Mouse (Mus musculus): ENCODE measurements at regions not wholly inside any gene's neighbourhood (a gene's known extent, or its start where the extent isn't known, plus 50 kb on each side); places are given as distances from the start of the nearest gene placed in this dataset.
"Not testable (repeated sequence)": the region's sequence is repeated elsewhere in the genome, so short reads cannot be mapped to it uniquely, and the experiment has no call there.

DNA sequence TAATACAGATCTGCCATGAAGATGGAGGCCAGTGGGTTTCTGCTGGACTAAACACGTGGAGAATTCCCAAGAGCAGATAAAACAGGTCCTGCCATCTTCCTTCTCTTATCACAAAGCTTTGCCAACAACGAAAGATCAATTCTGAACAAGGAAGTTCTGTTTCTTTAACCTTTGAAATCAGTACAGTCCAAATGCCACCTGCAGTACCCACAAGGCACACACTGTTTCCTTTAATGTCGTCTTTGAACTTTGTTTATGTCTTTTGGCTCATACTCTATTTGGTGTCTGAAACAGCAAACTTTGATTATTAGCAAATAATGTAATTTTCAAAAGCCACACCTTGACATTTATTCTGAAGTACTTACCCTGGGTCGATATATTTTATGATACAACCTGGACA, 536.5 kb downstream of the Bckdhb start:
- Histone ChIP-seq H3K27me3 (no peaks in the 10 kb centered on the region), H3K27ac (no peak overlapping the region), H3K4me2 (no peak overlapping the region), H3K9ac (no peak overlapping the region), H3K36me3 (ENCODE audit: poor library complexity, severe bottlenecking) (no peaks in the 10 kb centered on the region), H3K9me3 (replicated peaks) (no peaks in the 10 kb centered on the region), H3K4me1 (no peaks in the 10 kb centered on the region), H3K4me3 (no peak overlapping the region)
- WGBS: 83% methylated on average over 4 of the region's 4 CpGs
- no peak for ATAC-seq

DNA sequence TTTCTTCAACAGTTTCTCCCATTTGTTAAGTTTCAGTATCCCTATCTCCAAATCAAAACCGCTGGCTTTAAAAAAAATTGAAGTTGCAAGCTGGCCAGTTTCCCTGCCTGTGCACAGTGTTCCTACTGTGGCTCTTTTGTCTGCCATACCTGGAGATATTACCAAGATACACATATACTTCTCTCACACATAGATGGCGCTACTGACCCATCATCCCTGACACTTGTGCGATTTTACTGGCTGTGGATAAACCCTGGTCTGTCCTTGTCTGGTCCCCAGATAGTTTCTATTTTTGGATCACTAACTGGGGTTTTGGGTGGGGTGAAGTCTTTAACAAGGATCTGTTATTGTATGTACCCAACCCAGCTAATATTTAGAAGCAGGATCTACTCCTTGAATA, 541.8 kb downstream of the Bckdhb start:
- Histone ChIP-seq H3K4me1 (no peaks in the 10 kb centered on the region), H3K9me3 (replicated peaks) (no peaks in the 10 kb centered on the region), H3K4me3 (no peak overlapping the region), H3K4me2 (no peak overlapping the region), H3K27ac (no peak overlapping the region), H3K36me3 (ENCODE audit: poor library complexity, severe bottlenecking) (no peaks in the 10 kb centered on the region), H3K27me3 (no peaks in the 10 kb centered on the region), H3K9ac (no peak overlapping the region)
- WGBS: 12% methylated on average over 3 of the region's 3 CpGs
- peak; percentile 63; the same call in 1 of the 2 replicates for ATAC-seq

DNA sequence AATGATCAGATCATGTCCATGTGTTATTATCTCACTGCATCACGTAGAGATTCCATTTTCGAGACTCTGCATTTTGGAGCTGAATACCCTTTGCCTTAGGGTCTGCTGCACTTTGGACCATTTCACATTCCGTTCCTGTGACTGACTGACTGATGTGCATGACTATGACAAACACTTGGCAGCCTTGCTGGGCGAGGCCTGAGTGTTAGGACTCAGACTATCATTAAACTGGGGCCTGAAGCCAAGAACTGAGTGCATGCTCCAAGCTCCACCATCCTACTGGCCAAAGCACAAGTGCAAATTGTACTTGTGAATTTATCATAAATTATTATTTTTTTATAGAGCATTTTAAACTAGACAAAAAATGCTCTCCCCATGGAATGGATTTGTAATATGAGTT, 547.8 kb downstream of the Bckdhb start:
- Histone ChIP-seq H3K4me1 (no peaks in the 10 kb centered on the region), H3K9ac (no peak overlapping the region), H3K27ac (no peak overlapping the region), H3K36me3 (ENCODE audit: poor library complexity, severe bottlenecking) (no peaks in the 10 kb centered on the region), H3K9me3 (replicated peaks) (no peaks in the 10 kb centered on the region), H3K4me3 (no peak overlapping the region), H3K4me2 (no peak overlapping the region), H3K27me3 (no peaks in the 10 kb centered on the region)
- ATAC-seq: no peak
- WGBS: 88% methylated on average over 4 of the region's 4 CpGs

DNA sequence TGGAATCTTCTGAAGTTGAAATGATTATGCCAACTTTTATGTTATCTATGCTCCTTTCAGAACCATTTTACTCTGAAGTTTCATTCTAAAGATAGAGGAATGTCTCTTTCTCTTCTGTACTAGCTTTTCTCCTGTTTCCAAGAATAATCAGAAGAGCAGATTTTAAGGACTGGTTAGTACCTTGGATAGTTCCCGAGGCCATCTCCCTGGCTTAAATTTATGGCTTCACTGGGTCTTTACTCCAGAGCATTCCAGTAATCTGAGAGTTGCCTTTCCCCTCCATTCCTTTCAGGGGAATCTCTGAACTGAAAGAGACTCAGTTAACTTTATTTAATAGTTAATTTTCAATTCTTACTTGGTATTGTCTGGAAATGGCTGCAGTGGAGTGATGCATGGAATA, 551.0 kb downstream of the Bckdhb start:
- H3K27me3 ChIP-seq: no peaks in the 10 kb centered on the region
- H3K9me3 ChIP-seq (replicated peaks): no peaks in the 10 kb centered on the region
- H3K9ac ChIP-seq: no peak overlapping the region
- WGBS: 76% methylated on average over 1 of the region's 1 CpGs
- H3K4me1 ChIP-seq: no peaks in the 10 kb centered on the region
- no peak overlapping the region for H3K4me2 ChIP-seq
- H3K4me3 ChIP-seq: no peak overlapping the region
- H3K36me3 ChIP-seq (ENCODE audit: poor library complexity, severe bottlenecking): no peaks in the 10 kb centered on the region
- no peak for ATAC-seq
- no peak overlapping the region for H3K27ac ChIP-seq

DNA sequence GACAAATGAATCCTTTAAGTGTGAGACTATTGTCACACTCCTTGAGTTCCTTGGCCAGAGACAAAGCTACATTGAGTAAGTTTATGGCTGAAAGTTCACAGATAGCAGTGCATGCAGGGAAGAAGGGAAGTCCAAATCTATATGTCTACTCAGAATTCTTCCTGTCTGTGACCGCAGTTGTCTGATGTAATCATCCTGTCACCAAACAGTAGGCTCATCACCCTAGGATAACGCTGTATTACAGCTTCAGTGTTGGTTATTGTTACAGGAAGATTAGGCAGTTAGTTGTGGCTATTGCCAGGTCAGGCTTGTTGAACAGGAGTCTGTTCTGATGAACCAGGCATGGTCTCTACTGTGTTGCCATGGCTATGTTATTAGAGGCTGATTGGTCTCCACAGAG, 574.6 kb downstream of the Bckdhb start:
- Histone ChIP-seq H3K27ac (no peak overlapping the region), H3K9ac (no peak overlapping the region), H3K9me3 (replicated peaks) (no peaks in the 10 kb centered on the region), H3K4me1 (no peaks in the 10 kb centered on the region), H3K4me2 (no peak overlapping the region), H3K27me3 (no peaks in the 10 kb centered on the region), H3K36me3 (ENCODE audit: poor library complexity, severe bottlenecking) (no peaks in the 10 kb centered on the region), H3K4me3 (no peak overlapping the region)
- WGBS: 88% methylated on average over 2 of the region's 2 CpGs
- no peak for ATAC-seq

DNA sequence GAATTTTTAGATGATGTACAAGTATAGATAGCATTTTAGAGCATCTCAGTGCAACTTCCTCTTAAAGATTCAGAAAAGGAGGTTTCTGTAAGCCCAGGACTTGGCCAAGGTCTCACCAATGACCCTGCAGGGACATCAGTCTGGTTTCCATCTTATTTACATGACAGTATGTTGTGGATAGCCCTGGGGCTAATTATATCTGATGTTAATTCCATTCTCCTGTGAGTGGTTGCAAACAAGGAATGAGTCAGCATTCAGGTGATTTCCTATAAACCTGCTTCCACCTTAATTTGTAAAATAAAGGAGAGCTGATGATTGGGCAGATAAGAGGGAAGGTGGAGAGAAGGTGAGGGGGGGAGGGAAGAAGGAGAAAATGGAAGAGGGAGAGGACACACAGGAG, 578.0 kb downstream of the Bckdhb start:
- not testable (repeated sequence) for H3K4me2 ChIP-seq; H3K9ac ChIP-seq; H3K4me1 ChIP-seq; H3K27me3 ChIP-seq; H3K9me3 ChIP-seq (replicated peaks); H3K4me3 ChIP-seq; H3K36me3 ChIP-seq (ENCODE audit: poor library complexity, severe bottlenecking); H3K27ac ChIP-seq; ATAC-seq

DNA sequence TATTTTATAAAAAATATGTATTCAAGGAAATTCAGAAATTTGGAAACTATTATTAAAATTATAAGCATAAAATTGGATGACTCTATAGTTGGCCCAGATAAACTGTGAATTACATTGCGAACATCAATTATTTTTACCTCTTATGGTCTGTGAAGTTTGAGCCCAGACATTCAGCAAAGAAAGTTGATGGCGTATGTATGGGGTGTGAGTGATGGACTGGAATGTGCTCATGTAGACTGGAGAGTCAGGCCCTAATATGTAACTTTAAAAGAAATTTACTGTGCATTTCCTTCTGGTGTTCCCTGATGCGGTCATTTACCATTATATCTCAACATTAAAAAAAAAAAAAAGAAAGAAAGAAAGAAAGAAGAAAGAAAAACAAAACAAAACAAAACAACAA, 592.1 kb downstream of the Bckdhb start:
- WGBS: 94% methylated on average over 3 of the region's 3 CpGs
- Histone ChIP-seq H3K4me1 (no peaks in the 10 kb centered on the region), H3K4me3 (no peak overlapping the region)

DNA sequence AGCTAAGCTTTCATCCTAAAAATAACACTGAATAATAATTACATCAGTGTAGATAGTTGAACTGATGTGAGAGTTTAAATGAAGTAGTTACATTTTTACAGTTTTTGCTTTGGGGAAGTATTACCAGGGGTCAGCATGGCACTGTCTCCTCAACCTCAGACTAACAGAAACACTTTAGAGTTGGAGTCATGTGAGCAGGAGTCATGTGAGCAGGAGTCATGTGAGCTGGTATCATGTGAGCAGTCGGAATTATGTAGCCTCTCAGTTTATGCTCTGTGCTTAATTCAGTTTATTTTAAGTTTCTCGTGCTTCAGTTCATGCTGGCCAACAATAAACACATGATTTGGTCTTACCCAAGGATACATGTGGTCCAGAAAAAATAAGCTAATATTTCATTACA, 620.5 kb downstream of the Bckdhb start:
- H3K9me3 ChIP-seq (replicated peaks): no peaks in the 10 kb centered on the region
- H3K36me3 ChIP-seq (ENCODE audit: poor library complexity, severe bottlenecking): no peaks in the 10 kb centered on the region
- no peaks in the 10 kb centered on the region for H3K4me1 ChIP-seq
- ATAC-seq: no peak
- no peak overlapping the region for H3K9ac ChIP-seq
- no peak overlapping the region for H3K4me3 ChIP-seq
- H3K27me3 ChIP-seq: no peaks in the 10 kb centered on the region
- no peak overlapping the region for H3K4me2 ChIP-seq
- WGBS: 84% methylated on average over 2 of the region's 2 CpGs
- H3K27ac ChIP-seq: no peak overlapping the region

More for the DNA sequence above, 592.1 kb downstream of the Bckdhb start:
- Histone ChIP-seq H3K4me2 (no peak overlapping the region), H3K27me3 (no peaks in the 10 kb centered on the region), H3K27ac (no peak overlapping the region), H3K9ac (no peak overlapping the region), H3K36me3 (ENCODE audit: poor library complexity, severe bottlenecking) (no peaks in the 10 kb centered on the region), H3K9me3 (replicated peaks) (no peaks in the 10 kb centered on the region)
- no peak for ATAC-seq

DNA sequence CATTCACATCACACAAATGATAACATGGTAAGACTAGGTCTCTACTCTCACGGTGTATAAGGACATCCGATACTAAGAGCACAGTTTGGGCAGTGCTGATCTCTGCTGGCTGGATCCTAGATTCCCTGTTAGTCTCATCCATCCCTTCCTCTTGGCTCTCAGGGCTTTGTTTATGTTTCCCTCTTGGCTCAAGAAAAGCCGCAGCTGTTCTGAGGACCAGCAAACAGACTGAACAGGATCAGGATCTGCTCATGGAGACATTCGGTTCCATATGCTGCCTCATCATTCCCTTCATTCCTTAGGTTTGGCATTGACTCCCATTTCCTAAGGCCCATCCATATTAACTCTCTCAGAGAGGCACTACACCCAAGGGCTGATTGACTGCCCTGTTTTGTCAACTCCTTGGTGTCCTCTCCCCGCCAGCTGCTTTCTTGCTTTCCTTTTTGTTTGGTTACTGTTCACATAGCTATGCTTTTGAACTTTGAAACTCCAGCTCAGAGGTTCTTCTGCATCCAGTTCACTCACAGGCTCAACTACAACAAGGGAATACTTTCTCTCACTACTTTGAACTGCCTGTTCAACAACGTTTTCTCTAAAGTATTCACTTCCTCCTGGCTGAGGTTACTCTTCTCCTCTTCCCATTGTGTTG, 623.2 kb downstream of the Bckdhb start:
- no peak overlapping the region for H3K9ac ChIP-seq
- no peak for ATAC-seq
- no peak overlapping the region for H3K4me3 ChIP-seq
- H3K27me3 ChIP-seq: no peaks in the 10 kb centered on the region
- H3K36me3 ChIP-seq (ENCODE audit: poor library complexity, severe bottlenecking): no peaks in the 10 kb centered on the region
- no peak overlapping the region for H3K4me2 ChIP-seq
- H3K9me3 ChIP-seq (replicated peaks): no peaks in the 10 kb centered on the region
- H3K27ac ChIP-seq: no peak overlapping the region
- 85% methylated on average over 6 of the region's 6 CpGs for WGBS
- no peaks in the 10 kb centered on the region for H3K4me1 ChIP-seq

DNA sequence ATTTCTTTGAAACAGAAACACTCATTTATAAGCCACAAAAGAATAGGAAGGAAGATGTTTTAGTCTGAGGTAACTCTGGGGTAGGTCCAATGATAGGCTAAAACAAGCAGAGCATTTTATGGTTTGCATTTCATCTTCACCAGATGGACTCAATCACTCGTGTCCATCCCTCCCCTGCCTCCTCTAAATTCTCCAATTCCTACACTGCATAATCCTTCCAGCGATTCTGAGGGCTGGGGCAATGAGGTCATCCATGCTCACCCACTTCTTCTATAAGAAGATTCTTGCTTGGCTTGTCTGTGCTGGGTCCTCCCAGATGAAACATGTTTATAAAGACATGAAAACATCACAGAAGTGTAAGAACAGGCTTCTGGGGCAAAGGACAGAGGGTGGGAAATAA, 630.3 kb downstream of the Bckdhb start:
- Histone ChIP-seq H3K4me3 (no peak overlapping the region), H3K27ac (no peak overlapping the region), H3K4me1 (no peaks in the 10 kb centered on the region), H3K36me3 (ENCODE audit: poor library complexity, severe bottlenecking) (no peaks in the 10 kb centered on the region), H3K4me2 (no peak overlapping the region), H3K27me3 (no peaks in the 10 kb centered on the region), H3K9me3 (replicated peaks) (no peaks in the 10 kb centered on the region), H3K9ac (no peak overlapping the region)
- 66% methylated on average over 2 of the region's 2 CpGs for WGBS
- ATAC-seq: no peak

DNA sequence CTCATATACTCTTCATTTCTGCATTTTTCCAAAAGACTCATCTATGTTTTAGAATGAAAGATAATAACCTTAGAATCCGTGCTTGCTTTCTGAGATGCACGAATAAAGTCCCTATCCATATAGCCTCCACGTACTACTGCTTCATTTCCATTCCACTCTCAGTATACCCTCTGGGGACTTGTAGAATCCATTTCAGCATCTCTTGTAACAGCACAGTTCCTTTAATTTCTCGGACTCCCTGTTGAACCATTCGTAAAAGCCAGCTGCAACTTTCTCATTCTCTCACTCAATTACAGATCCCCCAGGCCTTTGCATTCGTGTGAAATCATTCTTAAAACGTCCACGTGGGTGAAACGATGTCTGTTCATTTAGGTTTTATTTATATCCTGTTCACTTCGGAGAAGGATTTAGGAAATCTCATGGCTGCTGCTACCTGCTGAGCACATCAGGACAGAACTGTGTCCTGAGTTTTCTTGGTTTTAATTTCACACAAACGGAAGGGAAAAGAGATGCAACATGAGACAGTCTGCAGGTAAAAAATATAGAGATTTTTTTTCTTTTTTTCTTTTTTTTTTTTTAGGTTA, 631.4 kb downstream of the Bckdhb start:
- Histone ChIP-seq H3K9me3 (replicated peaks) (no peaks in the 10 kb centered on the region), H3K4me2 (no peak overlapping the region), H3K4me1 (no peaks in the 10 kb centered on the region), H3K36me3 (ENCODE audit: poor library complexity, severe bottlenecking) (no peaks in the 10 kb centered on the region), H3K9ac (no peak overlapping the region), H3K4me3 (no peak overlapping the region), H3K27me3 (no peaks in the 10 kb centered on the region), H3K27ac (no peak overlapping the region)
- ATAC-seq: no peak
- WGBS: 58% methylated on average over 11 of the region's 11 CpGs

DNA sequence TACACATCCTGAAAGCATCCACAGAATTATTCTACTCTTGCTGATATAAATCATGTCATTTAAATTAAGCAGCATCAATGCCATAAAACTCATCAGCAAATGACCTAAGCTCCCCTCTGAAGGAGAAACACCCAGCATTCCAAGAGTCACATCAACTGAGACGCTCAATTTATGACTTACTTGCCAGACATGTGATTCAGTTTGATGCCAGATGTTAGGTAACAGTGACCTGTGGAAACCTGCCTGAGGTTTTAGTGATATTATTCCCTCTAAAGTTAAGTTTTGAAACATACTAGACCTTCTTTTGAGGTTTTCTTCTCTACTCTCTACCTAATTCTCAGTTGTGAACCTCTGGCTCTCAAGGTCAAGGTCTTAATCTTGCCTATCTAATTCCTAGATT, 633.4 kb downstream of the Bckdhb start:
- Histone ChIP-seq H3K4me3 (no peak overlapping the region), H3K9ac (no peak overlapping the region), H3K36me3 (ENCODE audit: poor library complexity, severe bottlenecking) (no peaks in the 10 kb centered on the region), H3K27me3 (no peaks in the 10 kb centered on the region), H3K9me3 (replicated peaks) (no peaks in the 10 kb centered on the region), H3K27ac (no peak overlapping the region), H3K4me1 (no peaks in the 10 kb centered on the region), H3K4me2 (no peak overlapping the region)
- ATAC-seq: no peak
- 87% methylated on average over 1 of the region's 1 CpGs for WGBS

DNA sequence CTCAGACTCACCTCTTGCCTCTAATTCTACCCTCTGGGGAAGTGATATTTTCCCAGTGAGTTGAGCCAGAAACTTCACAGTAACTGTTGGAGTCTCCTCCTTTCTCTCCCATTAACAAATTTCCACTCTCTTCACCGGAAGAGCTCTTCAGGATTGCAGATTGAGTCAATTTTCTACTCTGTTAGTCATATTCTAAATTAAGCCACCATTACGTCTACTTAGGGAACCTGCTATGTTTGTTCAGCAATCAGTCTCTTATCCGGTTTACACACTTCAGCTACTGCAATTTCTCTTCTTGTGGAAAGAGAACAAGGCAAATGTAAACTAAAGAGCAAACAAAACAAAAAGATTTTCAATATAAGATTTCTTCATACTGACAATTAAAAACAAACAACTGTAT, 644.6 kb downstream of the Bckdhb start:
- 0 out of 2 replicates have a peak, but pooled peaks cover 3% of the 10 kb centered on the region for H3K4me1 ChIP-seq
- H3K27ac ChIP-seq: no peak overlapping the region
- no peaks in the 10 kb centered on the region for H3K36me3 ChIP-seq (ENCODE audit: poor library complexity, severe bottlenecking)
- no peak overlapping the region for H3K4me3 ChIP-seq
- H3K27me3 ChIP-seq: no peaks in the 10 kb centered on the region
- no peak for ATAC-seq
- H3K4me2 ChIP-seq: no peak overlapping the region
- no peak overlapping the region for H3K9ac ChIP-seq
- 75% methylated on average over 3 of the region's 3 CpGs for WGBS
- H3K9me3 ChIP-seq (replicated peaks): no peaks in the 10 kb centered on the region

Data from forebrain, embryonic 13.5 days (tissue).